ENCODE assay signal across 1 mouse cellular context in genomic region chr16:31319723-31320122, GRCm38 (mm10). TPM values are rescaled to one million over a fixed set of nuclear protein-coding genes. Genes with fewer than 3 reads are reported as not detected.
"Had no signal": no experiment of that assay in that cellular context is flagged by ENCODE, and none has a peak within 500 bp of the region (broad histone marks: within the 10 kb centered on the region; RNA-seq: fewer than 3 reads in every experiment).

No protein-coding gene starts in this region.

RNA-seq across cellular contexts. Expression of gene Apod, which starts 5.1 kb away (rescaled TPM):
- total RNA-seq: megakaryocyte-erythroid progenitor cell, adult 5-6 weeks had no signal
